Mouse (Mus musculus) MEL (cell line): ENCODE data around the gene Ubtf. TPM values are rescaled to one million over a fixed set of nuclear protein-coding genes. Genes with fewer than 3 reads are reported as not detected.

Experiments used
- DNase-seq: peaks from one replicate; pipeline ENCODE4 v3.0.0; 2011; ENCODE audit warnings: low read depth, low spot score
- H3K27ac ChIP-seq: 2 replicates; pipeline ENCODE4 v1.5.1; 2012; ENCODE audit warnings: low read depth, mild to moderate bottlenecking, control low read depth, low read length, moderate library complexity; ENCODE audit not compliant: control insufficient read depth
- H3K27me3 ChIP-seq, 2 experiments: fragments of 150-350 bp in 1 of 2; sonication (generic) in 1 of 2; 2 replicates each; pipeline ENCODE4 v1.6.1; 2012; ENCODE audit warnings: low read length in 2 of 2, mild to moderate bottlenecking in 2 of 2, improper control_type of control experiment in 1 of 2, moderate library complexity in 1 of 2; ENCODE audit not compliant: insufficient read depth in 2 of 2, control insufficient read depth in 1 of 2
- H3K36me3 ChIP-seq, 2 experiments: 2 replicates each; pipeline ENCODE4 v1.6.1; 2012 to 2014; ENCODE audit warnings: low read length in 2 of 2, improper control_type of control experiment in 1 of 2, inconsistent platforms in 1 of 2, mild to moderate bottlenecking in 1 of 2; ENCODE audit not compliant: insufficient read depth in 2 of 2, control insufficient read depth in 1 of 2
- H3K4me1 ChIP-seq, 2 experiments: fragments of 150-350 bp in 1 of 2; sonication (generic) in 1 of 2; 2 replicates each; pipeline ENCODE4 v1.6.1; 2012; ENCODE audit warnings: low read length in 2 of 2, improper control_type of control experiment in 1 of 2, mild to moderate bottlenecking in 1 of 2; ENCODE audit not compliant: insufficient read depth in 2 of 2, control insufficient read depth in 1 of 2
- H3K4me3 ChIP-seq, 2 experiments: fragments of 150-350 bp in 1 of 2; sonication (generic) in 1 of 2; 2 replicates each; pipeline ENCODE4 v1.5.1; 2012; ENCODE audit warnings: low read depth in 2 of 2, low read length in 2 of 2, mild to moderate bottlenecking in 2 of 2, moderate library complexity in 2 of 2, control low read depth in 1 of 2, improper control_type of control experiment in 1 of 2; ENCODE audit not compliant: control insufficient read depth in 1 of 2, insufficient read depth in 1 of 2
- H3K79me2 ChIP-seq: 2 replicates; pipeline ENCODE4 v1.6.1; 2012; ENCODE audit warnings: mild to moderate bottlenecking, low read length, moderate library complexity; ENCODE audit not compliant: control insufficient read depth, poor library complexity, insufficient read depth
- H3K9ac ChIP-seq: 2 replicates; pipeline ENCODE4 v1.6.1; 2012; ENCODE audit warnings: low read depth, mild to moderate bottlenecking, control low read depth, low read length, moderate library complexity; ENCODE audit not compliant: control insufficient read depth, poor library complexity, severe bottlenecking
- H3K9me3 ChIP-seq: fragments of 150-350 bp; sonication (generic); replicated peaks from 2 replicates; pipeline ENCODE4 v1.6.1; 2012; ENCODE audit warnings: mild to moderate bottlenecking, low read length, improper control_type of control experiment, moderate library complexity; ENCODE audit not compliant: insufficient read depth
- BHLHE40 ChIP-seq: IDR thresholded peaks from 2 replicates; pipeline ENCODE4 v1.6.1; 2012; ENCODE audit warnings: low read depth, mild to moderate bottlenecking, inconsistent platforms, low read length, improper control_type of control experiment, borderline replicate concordance
- CTCF ChIP-seq, 3 experiments: IDR thresholded peaks in 2 of 3; conservative IDR thresholded peaks in 1 of 3; 2 replicates each; pipeline ENCODE4 v1.5.1; 2011 to 2012; ENCODE audit warnings: low read length in 3 of 3, low read depth in 2 of 3, mild to moderate bottlenecking in 2 of 3, improper control_type of control experiment in 1 of 3, inconsistent platforms in 1 of 3, mixed read lengths in 1 of 3, moderate library complexity in 1 of 3; ENCODE audit not compliant: control insufficient read depth in 1 of 3, insufficient read depth in 1 of 3, poor library complexity in 1 of 3, severe bottlenecking in 1 of 3
- E2F4 ChIP-seq: IDR thresholded peaks from 2 replicates; pipeline ENCODE4 v1.6.1; 2011; ENCODE audit warnings: low read depth, low read length, improper control_type of control experiment, borderline replicate concordance
- ELF1 ChIP-seq: IDR thresholded peaks from 2 replicates; pipeline ENCODE4 v1.6.1; 2014; ENCODE audit warnings: low read depth, mild to moderate bottlenecking, inconsistent platforms, low read length, improper control_type of control experiment, moderate library complexity
- GABPA ChIP-seq: IDR thresholded peaks from 2 replicates; pipeline ENCODE4 v1.6.1; 2012; ENCODE audit warnings: low read depth, mild to moderate bottlenecking, inconsistent platforms, low read length, improper control_type of control experiment, moderate library complexity
- HCFC1 ChIP-seq: IDR thresholded peaks from 2 replicates; pipeline ENCODE4 v1.6.1; 2012; ENCODE audit warnings: low read depth, mild to moderate bottlenecking, inconsistent platforms, low read length, improper control_type of control experiment, moderate library complexity
- JUND ChIP-seq: IDR thresholded peaks from 2 replicates; pipeline ENCODE4 v1.6.1; 2011; ENCODE audit warnings: low read depth, mild to moderate bottlenecking, improper control_type of control experiment, low read length
- KAT2A ChIP-seq: conservative IDR thresholded peaks from 2 replicates; pipeline ENCODE4 v1.6.1; 2012; ENCODE audit warnings: low read depth, low read length, improper control_type of control experiment, inconsistent platforms
- MAFK ChIP-seq: IDR thresholded peaks from 2 replicates; pipeline ENCODE4 v1.6.1; 2011; ENCODE audit warnings: low read depth, mild to moderate bottlenecking, low read length, improper control_type of control experiment, borderline replicate concordance
- MAX ChIP-seq: IDR thresholded peaks from 2 replicates; pipeline ENCODE4 v1.6.1; 2011; ENCODE audit warnings: low read length, improper control_type of control experiment
- MAZ ChIP-seq: IDR thresholded peaks from 2 replicates; pipeline ENCODE4 v1.6.1; 2012; ENCODE audit warnings: low read depth, mild to moderate bottlenecking, inconsistent platforms, low read length, improper control_type of control experiment
- MYB ChIP-seq: IDR thresholded peaks from 2 replicates; pipeline ENCODE4 v1.6.1; 2011; ENCODE audit warnings: mild to moderate bottlenecking, low read depth, low read length, improper control_type of control experiment
- NRF1 ChIP-seq: IDR thresholded peaks from 2 replicates; pipeline ENCODE4 v1.6.1; 2014; ENCODE audit warnings: low read depth, mild to moderate bottlenecking, inconsistent platforms, low read length, improper control_type of control experiment, moderate library complexity; ENCODE audit not compliant: poor library complexity, insufficient read depth, severe bottlenecking
- POLR2AphosphoS2 ChIP-seq: IDR thresholded peaks from 2 replicates; pipeline ENCODE4 v1.6.1; 2011; ENCODE audit warnings: low read length, improper control_type of control experiment
- POLR2AphosphoS5 ChIP-seq: IDR thresholded peaks from 2 replicates; pipeline ENCODE4 v1.6.1; 2012; ENCODE audit warnings: low read depth, borderline replicate concordance, mild to moderate bottlenecking, inconsistent platforms, low read length, moderate library complexity, mixed read lengths
- SIN3A ChIP-seq: IDR thresholded peaks from 2 replicates; pipeline ENCODE4 v1.6.1; 2012; ENCODE audit warnings: low read length, improper control_type of control experiment, inconsistent platforms
- SMC3 ChIP-seq: IDR thresholded peaks from 2 replicates; pipeline ENCODE4 v1.6.1; 2011; ENCODE audit warnings: low read depth, low read length, improper control_type of control experiment
- TAL1 ChIP-seq: IDR thresholded peaks from 2 replicates; pipeline ENCODE4 v1.6.1; 2012; ENCODE audit warnings: mild to moderate bottlenecking, inconsistent platforms, low read length, moderate library complexity, mixed read lengths
- TBP ChIP-seq: IDR thresholded peaks from 2 replicates; pipeline ENCODE4 v1.8.0; 2011; ENCODE audit warnings: low read depth, low read length, improper control_type of control experiment
- TCF12 ChIP-seq: IDR thresholded peaks from 2 replicates; pipeline ENCODE4 v1.6.1; 2014; ENCODE audit warnings: low read depth, mild to moderate bottlenecking, inconsistent platforms, low read length, improper control_type of control experiment, moderate library complexity
- UBTF ChIP-seq: IDR thresholded peaks from 2 replicates; pipeline ENCODE4 v1.6.1; 2012; ENCODE audit warnings: low read depth, mild to moderate bottlenecking, inconsistent platforms, low read length, improper control_type of control experiment, moderate library complexity, borderline replicate concordance; ENCODE audit not compliant: insufficient read depth
- USF1 ChIP-seq: IDR thresholded peaks from 2 replicates; pipeline ENCODE4 v1.6.1; 2014; ENCODE audit warnings: low read depth, mild to moderate bottlenecking, inconsistent platforms, low read length, improper control_type of control experiment, moderate library complexity
- USF2 ChIP-seq, 2 experiments: IDR thresholded peaks; 2 replicates each; pipeline ENCODE4 v1.6.1; 2011 to 2012; ENCODE audit warnings: improper control_type of control experiment in 2 of 2, low read length in 2 of 2, borderline replicate concordance in 1 of 2, inconsistent platforms in 1 of 2, low read depth in 1 of 2, mild to moderate bottlenecking in 1 of 2; ENCODE audit not compliant: insufficient read depth in 1 of 2
- ZC3H11A ChIP-seq: IDR thresholded peaks from 2 replicates; pipeline ENCODE4 v1.6.1; 2012; ENCODE audit warnings: low read depth, mild to moderate bottlenecking, inconsistent platforms, low read length, improper control_type of control experiment
- ZNF384 ChIP-seq: IDR thresholded peaks from 2 replicates; pipeline ENCODE4 v1.6.1; 2012; ENCODE audit warnings: low read depth, mild to moderate bottlenecking, inconsistent platforms, low read length, improper control_type of control experiment
- polyA plus RNA-seq, 2 experiments: library from polyadenylated mRNA; stranded (reverse) in 1 of 2; unstranded in 1 of 2; fragments of >175 nt in 1 of 2; fragments of >200 nt in 1 of 2; gene quantifications; 2 replicates each; pipeline versions ENCODE4 v1.2.1 to v1.2.4; 2012; ENCODE audit warnings: low replicate concordance in 2 of 2, low read depth in 1 of 2; ENCODE audit not compliant: insufficient read length in 2 of 2, insufficient read depth in 1 of 2, missing spikeins in 1 of 2
- total RNA-seq: library from RNA; depleted of rRNA; stranded (reverse); fragments of 300-350 nt; gene quantifications from 2 replicates; pipeline ENCODE4 v1.2.3, GENCODE M21; 2012

Ubtf gene
- total and polyA plus RNA-seq, 3 experiments: 76.5 to 189 (median 145) TPM

GRCm38 (mm10) chr11:102355501-102355900, 36.0 kb upstream of the Ubtf start:
- no peak overlapping the region for H3K4me3 ChIP-seq
- H3K27ac ChIP-seq: no peak overlapping the region

GRCm38 (mm10) chr11:102353021-102353431, 33.5 kb upstream of the Ubtf start:
- Histone ChIP-seq H3K79me2 (no peaks in the 10 kb centered on the region), H3K27ac (no peak overlapping the region), H3K36me3 (no peaks in the 10 kb centered on the region), H3K4me3 (no peak overlapping the region), H3K4me1 (peaks cover 0 to 4% of the 10 kb centered on the region in 2 experiments; a peak in 1 of 4 replicates), H3K9me3 (no peaks in the 10 kb centered on the region), H3K27me3 (peaks cover 0 to 12% of the 10 kb centered on the region in 2 experiments; a peak in 3 of 4 replicates), H3K9ac (no peak overlapping the region)
- DNase-seq: no peak
- no peak for TF ChIP-seq MAZ
- no peak for TF ChIP-seq SIN3A
- TF ChIP-seq HCFC1: no peak
- TF ChIP-seq SMC3: no peak
- TF ChIP-seq ZNF384: no peak
- TF ChIP-seq KAT2A: no peak
- no peak for TF ChIP-seq USF1
- TF ChIP-seq TAL1: no peak
- no peak for TF ChIP-seq USF2 (IDR thresholded peaks at IDR 0.05; ENCODE audit: borderline replicate concordance in 1 of 2, insufficient read depth in 1 of 2, low read depth in 1 of 2, low read length in 2 of 2)

More at GRCm38 (mm10) chr11:102355501-102355900, 36.0 kb upstream of the Ubtf start:
- no peaks in the 10 kb centered on the region for H3K36me3 ChIP-seq
- TF ChIP-seq ZNF384 (no peak), POLR2AphosphoS5 (no peak), USF2 (IDR thresholded peaks at IDR 0.05; ENCODE audit: borderline replicate concordance in 1 of 2, insufficient read depth in 1 of 2, low read depth in 1 of 2, low read length in 2 of 2) (no peak), MAFK (no peak), TBP (no peak), JUND (no peak), E2F4 (no peak), USF1 (no peak)
- H3K4me1 ChIP-seq: peaks cover 0 to 4% of the 10 kb centered on the region in 2 experiments; a peak in 1 of 4 replicates
- H3K27me3 ChIP-seq: peaks cover 0 to 14% of the 10 kb centered on the region in 2 experiments; a peak in 3 of 4 replicates
- H3K9ac ChIP-seq: no peak overlapping the region
- H3K79me2 ChIP-seq: no peaks in the 10 kb centered on the region
- no peaks in the 10 kb centered on the region for H3K9me3 ChIP-seq
- DNase-seq: no peak

- H3K27me3 ChIP-seq: peaks cover 0 to 12% of the 10 kb centered on the region in 2 experiments; a peak in 3 of 4 replicates
- H3K27ac ChIP-seq: no peak overlapping the region
- no peak overlapping the region for H3K4me3 ChIP-seq
- no peak for TF ChIP-seq NRF1
- TF ChIP-seq BHLHE40: no peak
- no peak for TF ChIP-seq E2F4
- TF ChIP-seq POLR2AphosphoS2: no peak
- no peak for TF ChIP-seq MAX
- no peak for TF ChIP-seq MYB
- no peak for TF ChIP-seq UBTF
- TF ChIP-seq ZC3H11A: no peak
- no peak for TF ChIP-seq TCF12
- TF ChIP-seq USF2 (IDR thresholded peaks at IDR 0.05; ENCODE audit: borderline replicate concordance in 1 of 2, insufficient read depth in 1 of 2, low read depth in 1 of 2, low read length in 2 of 2): no peak
- TF ChIP-seq ELF1: no peak
- TF ChIP-seq KAT2A: no peak
- TF ChIP-seq CTCF (IDR thresholded peaks at IDR 0.05 in 2 of 3, conservative IDR thresholded peaks at IDR 0.05 in 1 of 3; ENCODE audit: control insufficient read depth in 1 of 3, insufficient read depth in 1 of 3, low read depth in 2 of 3, low read length in 3 of 3, poor library complexity in 1 of 3, severe bottlenecking in 1 of 3): no peak
- no peak for TF ChIP-seq POLR2AphosphoS5
- TF ChIP-seq GABPA: no peak
Observed at GRCm38 (mm10) chr11:102352378-102352777, 32.8 kb upstream of the Ubtf start.

More at GRCm38 (mm10) chr11:102352378-102352777, 32.8 kb upstream of the Ubtf start:
- H3K36me3 ChIP-seq: no peaks in the 10 kb centered on the region
- H3K79me2 ChIP-seq: no peaks in the 10 kb centered on the region
- H3K4me1 ChIP-seq: peaks cover 0 to 4% of the 10 kb centered on the region in 2 experiments; a peak in 1 of 4 replicates
- no peak for DNase-seq
- H3K9ac ChIP-seq: no peak overlapping the region
- H3K9me3 ChIP-seq: no peaks in the 10 kb centered on the region
